Mouse (Mus musculus) urinary bladder, adult 2 months (tissue): ENCODE measurements around the gene Ank2. TPM values are rescaled to one million over a fixed set of nuclear protein-coding genes. Genes with fewer than 3 reads are reported as not detected.

ENCODE experiments used
- DNase-seq: peaks from one replicate; pipeline ENCODE4 v3.0.0; 2022; ENCODE audit warnings: low spot score
- polyA plus RNA-seq: library from polyadenylated mRNA; depleted of rRNA; stranded (reverse); fragments of >200 nt; gene quantifications from 2 replicates; pipeline ENCODE4 v1.2.3, GENCODE M21; 2012; rRNA removed

The Ank2 gene
- polyA plus RNA-seq, 1 experiment: 7.9 TPM

DNA sequence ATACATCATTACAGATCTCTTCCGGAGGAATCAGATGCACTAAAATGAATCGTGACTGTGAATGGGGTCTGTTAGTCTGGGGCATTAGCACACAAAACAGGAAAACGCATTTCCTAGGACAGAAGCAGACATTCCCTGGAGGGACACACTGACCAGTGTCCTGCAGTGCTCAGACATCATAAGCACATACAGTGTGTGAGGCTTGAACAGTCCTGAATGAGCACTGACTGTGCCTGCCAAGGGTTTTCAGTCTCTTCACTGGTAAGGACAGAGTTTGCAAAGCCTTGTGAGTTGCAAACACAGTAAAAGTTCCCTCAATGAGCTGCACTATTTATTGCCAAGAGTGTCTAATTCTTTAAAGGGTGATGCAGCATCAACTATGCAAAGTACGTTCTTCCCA, 613.1 kb downstream of the Ank2 start:
- no peak for DNase-seq

DNA sequence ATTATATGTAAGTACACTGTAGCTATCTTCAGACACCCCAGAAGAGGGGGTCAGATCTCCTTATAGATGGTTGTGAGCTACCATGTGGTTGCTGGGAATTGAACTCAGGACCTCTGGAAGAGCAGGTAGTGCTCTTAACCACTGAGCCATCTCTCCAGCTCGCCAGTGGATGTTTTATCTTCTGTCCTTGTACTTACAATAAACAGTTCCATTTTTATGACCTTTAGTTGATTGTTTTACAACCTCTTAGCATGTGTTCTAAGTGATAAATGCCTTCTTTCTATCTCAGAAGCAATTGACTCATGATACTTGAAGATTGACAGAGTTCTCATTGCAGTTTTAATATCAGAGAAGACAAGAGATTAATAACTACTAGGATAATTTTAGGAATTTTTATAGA, 620.9 kb downstream of the Ank2 start:
- no peak for DNase-seq

Other genes with a start within 250 kb of the Ank2 start
- 18.7 and 19.8 TPM in 2 replicates for gene Larp7, start 54.0 kb upstream of the Ank2 start, polyA plus RNA-seq
- 2.1 and 2.9 TPM in 2 replicates for gene Zgrf1, start 54.1 kb upstream of the Ank2 start, polyA plus RNA-seq
- gene Neurog2, start 133.8 kb upstream of the Ank2 start, polyA plus RNA-seq: not detected in 2 replicates